Mouse (Mus musculus): ENCODE results near the gene Snx6. TPM values are rescaled to one million over a fixed set of nuclear protein-coding genes. Genes with fewer than 3 reads are reported as not detected.

Gene Snx6
- polyA plus RNA-seq, 1 experiment = 8.9 TPM

DNA sequence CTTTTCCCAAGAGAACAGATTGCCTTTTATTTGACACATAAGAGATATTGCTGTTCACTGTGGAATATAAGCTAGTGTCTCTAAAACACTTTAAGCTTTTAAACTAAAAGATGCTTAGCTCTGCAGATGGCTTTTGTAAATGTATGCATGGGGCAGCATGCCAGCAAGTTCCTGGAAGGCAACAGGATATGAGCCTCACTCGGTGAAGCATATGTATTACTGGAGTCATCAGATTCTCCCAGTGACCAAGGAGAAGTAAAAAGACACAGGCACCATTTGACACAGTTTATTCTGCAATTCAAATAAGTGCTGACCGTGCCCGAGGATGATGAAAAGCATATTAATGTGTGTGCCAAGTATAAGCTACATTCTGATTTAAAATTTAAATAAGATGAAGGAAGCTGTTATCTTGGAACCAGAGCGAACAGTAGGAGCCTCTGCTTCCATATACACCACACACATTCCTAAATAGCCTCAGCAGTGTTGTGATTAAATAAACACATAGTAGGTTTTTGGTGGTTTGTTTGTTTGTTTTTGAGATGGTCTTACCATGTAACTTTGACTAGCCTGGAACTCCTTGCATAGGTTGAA is 27.4 kb upstream of the Snx6 start:
- H3K36me3 ChIP-seq (ENCODE audit: control insufficient read depth, insufficient read depth, low read length) = no peaks in the 10 kb centered on the region
- H3K4me1 ChIP-seq (ENCODE audit: control insufficient read depth, insufficient read depth, insufficient read length) = peaks cover 5% of the 10 kb centered on the region; the same call in 1 of the 2 replicates
- DNase-seq (ENCODE audit: low read depth in 1 of 2, low spot score in 2 of 2) = no peak
- H3K27me3 ChIP-seq (ENCODE audit: control insufficient read depth, insufficient read depth, low read length) = no peaks in the 10 kb centered on the region
- H3K27ac ChIP-seq (ENCODE audit: insufficient read depth, low read length) = no peak overlapping the region
- TF ChIP-seq POLR2A (IDR thresholded peaks at IDR 0.05; ENCODE audit: low read depth, low read length) (no peak), CTCF (IDR thresholded peaks at IDR 0.05; ENCODE audit: extremely low read depth, insufficient read depth, insufficient read length, insufficient replicate concordance) (no peak)
- H3K4me3 ChIP-seq (ENCODE audit: extremely low read depth, insufficient read depth, insufficient read length) = no peak overlapping the region
- WGBS = 36% methylated on average over 4 of the region's 4 CpGs

GRCm38 (mm10) chr12:54820684-54821161 is 25.2 kb upstream of the Snx6 start:
- no peaks in the 10 kb centered on the region for H3K27me3 ChIP-seq (ENCODE audit: control insufficient read depth, insufficient read depth, low read length)
- TF ChIP-seq POLR2A (IDR thresholded peaks at IDR 0.05; ENCODE audit: low read depth, low read length) (no peak), CTCF (IDR thresholded peaks at IDR 0.05; ENCODE audit: extremely low read depth, insufficient read depth, insufficient read length, insufficient replicate concordance) (no peak)
- no peaks in the 10 kb centered on the region for H3K36me3 ChIP-seq (ENCODE audit: control insufficient read depth, insufficient read depth, low read length)
- no peak overlapping the region for H3K4me3 ChIP-seq (ENCODE audit: extremely low read depth, insufficient read depth, insufficient read length)
- H3K27ac ChIP-seq (ENCODE audit: insufficient read depth, low read length) = peak overlapping the region; percentile 13; the same call in 1 of the 2 replicates
- whole genome bisulfite sequencing = 11% methylated on average over 2 of the region's 2 CpGs
- H3K4me1 ChIP-seq (ENCODE audit: control insufficient read depth, insufficient read depth, insufficient read length) = peaks cover 5% of the 10 kb centered on the region; the same call in 1 of the 2 replicates
- peak in 1 of 2 experiments; percentile 18 for DNase-seq (ENCODE audit: low read depth in 1 of 2, low spot score in 2 of 2)

DNA sequence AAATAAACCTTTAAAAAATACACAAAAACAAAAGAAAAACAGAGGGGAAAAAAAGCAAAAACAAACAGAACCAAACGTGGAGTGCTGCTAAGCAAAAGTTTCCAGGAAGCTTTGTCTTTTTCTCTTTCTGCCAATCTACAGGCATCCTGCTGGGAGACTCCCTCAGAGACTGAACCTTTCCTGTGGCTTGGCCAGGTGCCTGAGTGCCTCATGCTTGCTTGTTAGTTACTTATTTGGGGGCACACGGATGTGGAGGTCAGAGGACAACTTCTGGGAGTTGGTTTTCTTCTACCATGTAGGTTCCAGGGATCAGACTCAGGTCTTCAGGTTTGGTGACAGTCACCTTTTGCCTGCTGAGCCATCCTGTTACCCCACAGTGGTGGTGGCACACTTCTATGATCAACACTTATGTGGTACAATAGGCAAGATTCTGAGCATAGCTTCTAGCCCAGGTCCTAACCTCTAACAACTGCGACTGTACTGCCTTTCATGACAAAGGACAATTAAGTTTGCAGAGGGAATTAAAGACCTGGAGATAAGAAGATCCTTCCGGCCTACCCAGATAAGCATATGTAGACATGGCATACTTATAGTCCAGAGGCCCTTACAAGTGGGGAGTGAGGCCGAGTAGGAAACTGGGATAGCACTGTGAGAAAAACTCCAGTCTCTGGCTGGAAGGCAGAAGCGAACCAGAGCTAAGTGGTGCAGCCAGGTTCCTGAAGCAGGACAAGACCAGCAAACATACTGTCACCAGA is 23.9 kb upstream of the Snx6 start:
- Histone ChIP-seq H3K27ac (ENCODE audit: insufficient read depth, low read length) (no peak overlapping the region), H3K36me3 (ENCODE audit: control insufficient read depth, insufficient read depth, low read length) (no peaks in the 10 kb centered on the region), H3K4me1 (ENCODE audit: control insufficient read depth, insufficient read depth, insufficient read length) (peaks cover 5% of the 10 kb centered on the region; the same call in 1 of the 2 replicates), H3K4me3 (ENCODE audit: extremely low read depth, insufficient read depth, insufficient read length) (no peak overlapping the region), H3K27me3 (ENCODE audit: control insufficient read depth, insufficient read depth, low read length) (no peaks in the 10 kb centered on the region)
- TF ChIP-seq CTCF (IDR thresholded peaks at IDR 0.05; ENCODE audit: extremely low read depth, insufficient read depth, insufficient read length, insufficient replicate concordance) = no peak
- TF ChIP-seq POLR2A (IDR thresholded peaks at IDR 0.05; ENCODE audit: low read depth, low read length) = no peak
- 68% methylated on average over 6 of the region's 6 CpGs for WGBS
- no peak for DNase-seq (ENCODE audit: low read depth in 1 of 2, low spot score in 2 of 2)

DNA sequence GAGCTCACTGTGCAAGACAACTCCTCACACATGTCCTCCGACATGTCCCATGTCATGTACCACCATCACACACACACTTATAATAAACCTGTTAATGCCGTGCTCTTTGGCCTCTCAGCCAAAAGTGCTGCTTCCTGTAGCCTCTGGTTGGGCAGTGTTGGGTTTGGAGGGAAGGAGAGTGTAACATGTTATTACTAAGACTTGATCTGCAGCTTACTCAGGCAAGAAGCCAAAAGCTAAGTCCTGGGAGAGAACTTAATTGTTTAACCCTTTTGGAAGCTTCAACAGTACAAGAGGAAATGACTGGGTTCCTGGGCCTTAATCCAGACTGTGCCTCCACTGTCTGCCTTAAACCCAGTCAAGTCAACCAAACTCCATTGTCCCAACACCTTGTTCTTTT is 14.6 kb upstream of the Snx6 start:
- WGBS = 68% methylated on average over 2 of the region's 2 CpGs

DNA sequence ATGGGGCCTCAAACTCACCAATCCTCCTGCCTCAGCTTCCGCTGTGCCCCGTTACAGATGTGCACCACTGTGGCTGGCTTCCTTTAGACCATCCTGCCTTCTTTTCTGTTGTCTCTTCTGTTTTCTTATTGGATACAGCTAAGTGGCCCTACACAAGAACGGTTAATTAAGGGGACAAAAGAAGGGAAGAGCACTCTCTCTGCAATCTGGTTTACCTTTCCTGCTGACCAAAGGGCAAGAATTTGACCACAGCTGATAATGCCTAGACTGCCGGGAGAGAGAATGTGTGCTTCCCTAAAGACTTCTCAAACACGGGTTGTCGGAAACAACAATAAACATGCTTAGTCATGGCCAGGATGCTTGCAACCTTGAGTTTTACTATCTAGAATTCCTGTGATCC is 12.0 kb upstream of the Snx6 start:
- no peaks in the 10 kb centered on the region for H3K36me3 ChIP-seq (ENCODE audit: control insufficient read depth, insufficient read depth, low read length)
- DNase-seq (ENCODE audit: low read depth in 1 of 2, low spot score in 2 of 2) = no peak
- no peaks in the 10 kb centered on the region for H3K4me1 ChIP-seq (ENCODE audit: control insufficient read depth, insufficient read depth, insufficient read length)
- 84% methylated on average over 6 of the region's 6 CpGs for WGBS
- no peak overlapping the region for H3K27ac ChIP-seq (ENCODE audit: insufficient read depth, low read length)
- no peak overlapping the region for H3K4me3 ChIP-seq (ENCODE audit: extremely low read depth, insufficient read depth, insufficient read length)
- TF ChIP-seq POLR2A (IDR thresholded peaks at IDR 0.05; ENCODE audit: low read depth, low read length) = no peak
- TF ChIP-seq CTCF (IDR thresholded peaks at IDR 0.05; ENCODE audit: extremely low read depth, insufficient read depth, insufficient read length, insufficient replicate concordance) = no peak
- no peaks in the 10 kb centered on the region for H3K27me3 ChIP-seq (ENCODE audit: control insufficient read depth, insufficient read depth, low read length)

More for the DNA sequence above, 14.6 kb upstream of the Snx6 start:
- Histone ChIP-seq H3K36me3 (ENCODE audit: control insufficient read depth, insufficient read depth, low read length) (no peaks in the 10 kb centered on the region), H3K27me3 (ENCODE audit: control insufficient read depth, insufficient read depth, low read length) (no peaks in the 10 kb centered on the region), H3K4me3 (ENCODE audit: extremely low read depth, insufficient read depth, insufficient read length) (no peak overlapping the region), H3K27ac (ENCODE audit: insufficient read depth, low read length) (no peak overlapping the region), H3K4me1 (ENCODE audit: control insufficient read depth, insufficient read depth, insufficient read length) (no peaks in the 10 kb centered on the region)
- no peak for TF ChIP-seq CTCF (IDR thresholded peaks at IDR 0.05; ENCODE audit: extremely low read depth, insufficient read depth, insufficient read length, insufficient replicate concordance)
- TF ChIP-seq POLR2A (IDR thresholded peaks at IDR 0.05; ENCODE audit: low read depth, low read length) = no peak
- DNase-seq (ENCODE audit: low read depth in 1 of 2, low spot score in 2 of 2) = no peak

DNA sequence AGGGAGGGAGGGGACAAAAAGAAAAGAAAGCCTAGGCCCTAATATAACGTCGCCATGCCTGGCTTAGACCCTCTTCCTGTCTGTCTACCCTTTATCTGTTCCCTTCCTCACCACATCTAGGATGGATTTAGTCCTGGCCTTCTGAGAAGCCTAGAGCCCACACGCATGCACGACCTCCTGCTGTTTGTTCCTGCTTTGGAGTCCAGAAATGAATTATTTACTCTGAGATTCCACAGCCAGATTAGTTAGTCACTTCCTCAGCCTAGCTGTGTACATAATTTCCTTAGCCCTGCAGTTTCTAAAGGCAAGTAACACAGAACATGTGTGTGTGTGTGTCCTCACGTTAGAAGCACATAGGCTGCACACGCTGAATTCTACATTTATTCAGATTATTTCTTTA is 10.6 kb upstream of the Snx6 start:
- H3K27ac ChIP-seq (ENCODE audit: insufficient read depth, low read length) = no peak overlapping the region
- no peaks in the 10 kb centered on the region for H3K36me3 ChIP-seq (ENCODE audit: control insufficient read depth, insufficient read depth, low read length)
- no peaks in the 10 kb centered on the region for H3K27me3 ChIP-seq (ENCODE audit: control insufficient read depth, insufficient read depth, low read length)
- H3K4me3 ChIP-seq (ENCODE audit: extremely low read depth, insufficient read depth, insufficient read length) = no peak overlapping the region
- H3K4me1 ChIP-seq (ENCODE audit: control insufficient read depth, insufficient read depth, insufficient read length) = no peaks in the 10 kb centered on the region
- TF ChIP-seq POLR2A (IDR thresholded peaks at IDR 0.05; ENCODE audit: low read depth, low read length) (no peak), CTCF (IDR thresholded peaks at IDR 0.05; ENCODE audit: extremely low read depth, insufficient read depth, insufficient read length, insufficient replicate concordance) (no peak)
- no peak for DNase-seq (ENCODE audit: low read depth in 1 of 2, low spot score in 2 of 2)
- 49% methylated on average over 6 of the region's 6 CpGs for WGBS

Measured in spleen, adult 2 months (tissue).